Mouse (Mus musculus): ENCODE measurements around the gene Slc35c2. TPM values are rescaled to one million over a fixed set of nuclear protein-coding genes. Genes with fewer than 3 reads are reported as not detected.

The Slc35c2 gene
- total RNA-seq, 1 experiment: 36.4 TPM

DNA sequence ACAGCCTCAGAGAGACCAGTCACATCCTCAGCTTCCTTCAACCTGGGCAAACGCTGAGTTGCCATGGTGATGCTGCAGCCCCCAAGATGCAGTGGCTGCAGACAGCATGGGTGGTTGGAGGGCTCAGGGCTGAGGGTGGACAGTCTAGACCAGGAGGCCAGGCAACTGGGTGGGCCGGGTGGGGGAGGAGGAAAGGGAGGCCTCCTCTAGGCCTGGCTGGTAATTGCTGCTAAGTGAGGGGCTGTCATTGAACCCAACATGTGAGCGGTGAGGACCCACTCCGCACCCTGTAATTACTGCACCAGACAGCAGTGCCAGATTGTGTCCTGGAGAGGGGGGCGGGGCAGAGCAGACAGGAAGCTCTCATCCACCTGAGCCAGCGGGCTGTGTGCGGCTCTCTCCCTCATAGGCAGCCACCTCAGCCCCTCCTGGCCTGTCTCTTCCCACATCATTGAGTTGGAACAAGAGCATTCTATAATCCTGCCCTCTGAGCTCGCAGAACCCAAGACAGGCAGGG lies 12.5 kb downstream of the Slc35c2 start:
- Histone ChIP-seq H3K36me3 (ENCODE audit: control insufficient read depth, insufficient read depth, low read length, poor library complexity, severe bottlenecking) (peaks cover 16% of the 10 kb centered on the region; the same call in 1 of the 2 replicates), H3K9ac (ENCODE audit: insufficient read depth, low read depth, low read length, poor library complexity, severe bottlenecking) (no peak overlapping the region), H3K4me1 (ENCODE audit: control insufficient read depth in 2 of 2, insufficient read depth in 2 of 2, low read length in 2 of 2, poor library complexity in 1 of 2) (peaks cover 0 to 2% of the 10 kb centered on the region in 2 experiments; a peak in 1 of 4 replicates), H3K27ac (ENCODE audit: insufficient read depth, low read depth, low read length, poor library complexity, severe bottlenecking) (no peak overlapping the region), H3K9me3 (ENCODE audit: control insufficient read depth, insufficient read depth, low read depth, low read length) (no peaks in the 10 kb centered on the region), H3K4me3 (ENCODE audit: insufficient read depth in 1 of 2, low read depth in 1 of 2, low read length in 2 of 2, poor library complexity in 1 of 2, severe bottlenecking in 1 of 2) (no peak overlapping the region)
- in situ Hi-C loops (cut with MboI; ENCODE audit: low sequenced_read_pairs in 2 of 2, unreplicated experiment in 2 of 2): no loop called here
- TF ChIP-seq ZNF384 (IDR thresholded peaks at IDR 0.05; ENCODE audit: low read depth, low read length) (no peak), CHD2 (IDR thresholded peaks at IDR 0.05; ENCODE audit: low read depth, low read length) (no peak), ZC3H11A (IDR thresholded peaks at IDR 0.05; ENCODE audit: borderline replicate concordance, low read depth, low read length) (no peak), HCFC1 (IDR thresholded peaks at IDR 0.05; ENCODE audit: borderline replicate concordance, insufficient read depth, low read length) (no peak), MAFK (IDR thresholded peaks at IDR 0.05; ENCODE audit: insufficient read depth, low read depth, low read length) (no peak)
- no peak for DNase-seq (ENCODE audit: low read depth, low spot score)

DNA sequence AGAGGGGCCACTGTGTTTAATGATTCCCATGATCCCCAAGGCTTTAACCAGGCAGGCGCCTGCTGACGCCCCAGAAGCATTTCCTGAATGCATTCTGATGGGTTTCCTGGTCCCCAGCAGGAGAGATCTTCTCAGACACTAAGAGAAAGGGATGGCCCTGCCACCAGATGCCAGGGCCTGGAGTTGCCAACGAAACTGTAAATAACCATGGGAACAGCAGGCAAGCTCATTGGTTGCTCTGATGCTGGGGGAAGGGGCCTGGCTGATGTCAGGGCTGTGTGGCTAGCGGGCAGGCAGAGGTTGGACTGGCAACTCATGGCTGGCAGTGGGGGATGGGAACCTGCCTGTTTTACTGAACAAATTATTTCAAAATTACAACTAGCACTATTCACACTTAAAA lies 14.1 kb downstream of the Slc35c2 start:
- Histone ChIP-seq H3K9me3 (ENCODE audit: control insufficient read depth, insufficient read depth, low read depth, low read length) (no peaks in the 10 kb centered on the region), H3K36me3 (ENCODE audit: control insufficient read depth, insufficient read depth, low read length, poor library complexity, severe bottlenecking) (peaks cover 13% of the 10 kb centered on the region; the same call in 1 of the 2 replicates), H3K4me3 (ENCODE audit: insufficient read depth in 1 of 2, low read depth in 1 of 2, low read length in 2 of 2, poor library complexity in 1 of 2, severe bottlenecking in 1 of 2) (no peak overlapping the region), H3K4me1 (ENCODE audit: control insufficient read depth in 2 of 2, insufficient read depth in 2 of 2, low read length in 2 of 2, poor library complexity in 1 of 2) (peaks cover 0 to 2% of the 10 kb centered on the region in 2 experiments; a peak in 1 of 4 replicates), H3K27ac (ENCODE audit: insufficient read depth, low read depth, low read length, poor library complexity, severe bottlenecking) (no peak overlapping the region), H3K9ac (ENCODE audit: insufficient read depth, low read depth, low read length, poor library complexity, severe bottlenecking) (no peak overlapping the region)
- TF ChIP-seq ZNF384 (IDR thresholded peaks at IDR 0.05; ENCODE audit: low read depth, low read length) (no peak), CHD2 (IDR thresholded peaks at IDR 0.05; ENCODE audit: low read depth, low read length) (no peak), HCFC1 (IDR thresholded peaks at IDR 0.05; ENCODE audit: borderline replicate concordance, insufficient read depth, low read length) (no peak), ZC3H11A (IDR thresholded peaks at IDR 0.05; ENCODE audit: borderline replicate concordance, low read depth, low read length) (no peak), MAFK (IDR thresholded peaks at IDR 0.05; ENCODE audit: insufficient read depth, low read depth, low read length) (no peak)
- in situ Hi-C loops (cut with MboI; ENCODE audit: low sequenced_read_pairs in 2 of 2, unreplicated experiment in 2 of 2): loop anchor here in 1 of 2 experiments (5.0 kb wide), 1 partner anchor 201 kb away; no protein-coding TSS in a partner anchor
- DNase-seq (ENCODE audit: low read depth, low spot score): no peak

DNA sequence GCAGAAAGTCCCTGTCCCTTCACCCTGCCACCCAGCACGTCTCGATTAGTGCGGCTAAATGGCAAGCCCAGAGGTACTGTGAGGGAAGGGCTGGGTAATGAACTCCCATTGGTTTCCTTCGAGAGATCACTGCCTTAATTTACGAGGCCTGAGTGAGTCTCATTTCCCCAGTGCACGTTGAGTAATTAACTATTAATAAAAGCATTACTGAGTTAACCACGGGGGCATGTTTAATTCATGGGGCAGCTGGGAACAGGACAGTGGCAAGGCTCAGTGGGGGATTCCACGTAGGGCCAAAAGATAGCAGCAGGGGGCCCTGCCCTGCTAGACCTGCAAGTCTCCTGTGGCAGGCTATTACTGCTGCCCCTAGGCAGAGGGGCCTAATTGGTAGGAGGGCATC lies 16.3 kb downstream of the Slc35c2 start:
- in situ Hi-C loops (cut with MboI; ENCODE audit: low sequenced_read_pairs in 2 of 2, unreplicated experiment in 2 of 2): loop anchor here in 1 of 2 experiments (5.0 kb wide), 1 partner anchor 199 kb away; no protein-coding TSS in a partner anchor
- no peak overlapping the region for H3K27ac ChIP-seq (ENCODE audit: insufficient read depth, low read depth, low read length, poor library complexity, severe bottlenecking)
- H3K36me3 ChIP-seq (ENCODE audit: control insufficient read depth, insufficient read depth, low read length, poor library complexity, severe bottlenecking): no peaks in the 10 kb centered on the region
- H3K4me1 ChIP-seq (ENCODE audit: control insufficient read depth in 2 of 2, insufficient read depth in 2 of 2, low read length in 2 of 2, poor library complexity in 1 of 2): peaks cover 0 to 6% of the 10 kb centered on the region in 2 experiments; a peak in 1 of 4 replicates
- DNase-seq (ENCODE audit: low read depth, low spot score): no peak
- no peak overlapping the region for H3K4me3 ChIP-seq (ENCODE audit: insufficient read depth in 1 of 2, low read depth in 1 of 2, low read length in 2 of 2, poor library complexity in 1 of 2, severe bottlenecking in 1 of 2)
- no peaks in the 10 kb centered on the region for H3K9me3 ChIP-seq (ENCODE audit: control insufficient read depth, insufficient read depth, low read depth, low read length)
- TF ChIP-seq ZC3H11A (IDR thresholded peaks at IDR 0.05; ENCODE audit: borderline replicate concordance, low read depth, low read length) (no peak), CHD2 (IDR thresholded peaks at IDR 0.05; ENCODE audit: low read depth, low read length) (no peak), HCFC1 (IDR thresholded peaks at IDR 0.05; ENCODE audit: borderline replicate concordance, insufficient read depth, low read length) (no peak), MAFK (IDR thresholded peaks at IDR 0.05; ENCODE audit: insufficient read depth, low read depth, low read length) (no peak), ZNF384 (IDR thresholded peaks at IDR 0.05; ENCODE audit: low read depth, low read length) (no peak)
- no peak overlapping the region for H3K9ac ChIP-seq (ENCODE audit: insufficient read depth, low read depth, low read length, poor library complexity, severe bottlenecking)

- H3K27ac ChIP-seq (ENCODE audit: insufficient read depth, low read depth, low read length, poor library complexity, severe bottlenecking): no peak overlapping the region
- peaks cover 0 to 5% of the 10 kb centered on the region in 2 experiments; a peak in 1 of 4 replicates for H3K4me1 ChIP-seq (ENCODE audit: control insufficient read depth in 2 of 2, insufficient read depth in 2 of 2, low read length in 2 of 2, poor library complexity in 1 of 2)
- in situ Hi-C loops (cut with MboI; ENCODE audit: low sequenced_read_pairs in 2 of 2, unreplicated experiment in 2 of 2): loop anchor here in 1 of 2 experiments (5.0 kb wide), 1 partner anchor 199 kb away; no protein-coding TSS in a partner anchor
- H3K9me3 ChIP-seq (ENCODE audit: control insufficient read depth, insufficient read depth, low read depth, low read length): no peaks in the 10 kb centered on the region
- no peak overlapping the region for H3K4me3 ChIP-seq (ENCODE audit: insufficient read depth in 1 of 2, low read depth in 1 of 2, low read length in 2 of 2, poor library complexity in 1 of 2, severe bottlenecking in 1 of 2)
- H3K9ac ChIP-seq (ENCODE audit: insufficient read depth, low read depth, low read length, poor library complexity, severe bottlenecking): no peak overlapping the region
- no peak for DNase-seq (ENCODE audit: low read depth, low spot score)
- no peaks in the 10 kb centered on the region for H3K36me3 ChIP-seq (ENCODE audit: control insufficient read depth, insufficient read depth, low read length, poor library complexity, severe bottlenecking)
- no peak for TF ChIP-seq HCFC1 (IDR thresholded peaks at IDR 0.05; ENCODE audit: borderline replicate concordance, insufficient read depth, low read length)
- TF ChIP-seq CHD2 (IDR thresholded peaks at IDR 0.05; ENCODE audit: low read depth, low read length): no peak
- TF ChIP-seq MAFK (IDR thresholded peaks at IDR 0.05; ENCODE audit: insufficient read depth, low read depth, low read length): no peak
- TF ChIP-seq ZC3H11A (IDR thresholded peaks at IDR 0.05; ENCODE audit: borderline replicate concordance, low read depth, low read length): no peak
- TF ChIP-seq ZNF384 (IDR thresholded peaks at IDR 0.05; ENCODE audit: low read depth, low read length): no peak
Observed at GRCm38 (mm10) chr2:165270858-165271257, 16.8 kb downstream of the Slc35c2 start.
